Mouse (Mus musculus) limb, embryonic 15.5 days (tissue): ENCODE measurements at regions not wholly inside any gene's neighbourhood (a gene's known extent, or its start where the extent isn't known, plus 50 kb on each side); places are given as distances from the start of the nearest gene placed in this dataset.

Experiments
- ATAC-seq: fragments of 200-750 bp; cut with Nextera tagmentation; 2 replicates; pipeline ENCODE4 v1.8.0; 2017; ENCODE audit warnings: low read depth, moderate TSS enrichment; ENCODE audit not compliant: insufficient number of reproducible peaks, low FRiP score, low TSS enrichment
- H3K27ac ChIP-seq: fragments of 300-500 bp; sonication (generic); 2 replicates; pipeline ENCODE4 v1.5.1; 2015; ENCODE audit warnings: moderate library complexity, mild to moderate bottlenecking, inconsistent platforms
- H3K27me3 ChIP-seq: fragments of 300-500 bp; sonication (generic); 2 replicates; pipeline ENCODE4 v1.6.1; 2015; ENCODE audit warnings: inconsistent platforms
- H3K36me3 ChIP-seq: fragments of 300-500 bp; sonication (generic); 2 replicates; pipeline ENCODE4 v1.6.1; 2015; ENCODE audit warnings: inconsistent platforms
- H3K4me1 ChIP-seq: fragments of 300-500 bp; sonication (generic); 2 replicates; pipeline ENCODE4 v1.6.1; 2015; ENCODE audit warnings: inconsistent platforms
- H3K4me2 ChIP-seq: fragments of 300-500 bp; sonication (generic); 2 replicates; pipeline ENCODE4 v1.6.1; 2015; ENCODE audit warnings: mild to moderate bottlenecking, inconsistent platforms
- H3K4me3 ChIP-seq: fragments of 300-500 bp; sonication (generic); 2 replicates; pipeline ENCODE4 v1.5.1; 2015; ENCODE audit warnings: mild to moderate bottlenecking, inconsistent platforms
- H3K9ac ChIP-seq: fragments of 300-500 bp; sonication (generic); 2 replicates; pipeline ENCODE4 v1.6.1; 2015; ENCODE audit warnings: inconsistent platforms
- H3K9me3 ChIP-seq: fragments of 300-500 bp; sonication (generic); 2 replicates; pipeline ENCODE4 v1.6.1; 2016; ENCODE audit warnings: inconsistent platforms
- WGBS: fragments of 180-500 bp; shearing (Covaris S2); methylation state at CpG from one replicate; pipeline ENCODE4 v1.1.7; 2015; 5-methylcytosine and 5-hydroxymethylcytosine counted together

GRCm38 (mm10) chr2:11853210-11853973, 75.7 kb downstream of the Ankrd16 start:
- H3K36me3 ChIP-seq, result no peaks in the 10 kb centered on the region
- H3K4me1 ChIP-seq, result no peaks in the 10 kb centered on the region
- H3K27ac ChIP-seq, result no peak overlapping the region
- no peaks in the 10 kb centered on the region for H3K9me3 ChIP-seq
- no peak for ATAC-seq
- H3K4me2 ChIP-seq, result no peak overlapping the region
- no peak overlapping the region for H3K9ac ChIP-seq
- no peak overlapping the region for H3K4me3 ChIP-seq
- WGBS, result 5% methylated on average over 2 of the region's 2 CpGs
- H3K27me3 ChIP-seq, result no peaks in the 10 kb centered on the region

DNA sequence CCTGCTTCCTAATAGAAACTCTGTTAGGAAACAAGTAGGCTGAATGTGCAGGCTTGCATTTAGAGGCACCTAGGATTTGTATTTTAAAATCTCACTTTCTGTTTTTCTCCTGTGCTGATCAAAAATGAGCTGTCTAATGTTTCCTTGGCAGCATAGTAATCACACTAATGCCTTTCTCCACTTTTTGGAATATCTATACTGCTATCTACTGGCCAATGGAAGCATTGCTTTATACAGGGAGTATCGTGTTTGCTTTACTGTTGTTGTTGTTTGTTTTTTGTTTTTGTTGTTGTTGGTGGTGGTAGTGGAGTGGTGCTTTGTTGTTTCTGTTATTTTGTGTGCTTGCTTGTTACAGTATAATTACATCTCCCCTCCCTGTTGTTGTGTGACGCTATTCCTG, 92.3 kb downstream of the Ankrd16 start:
- 38% methylated on average over 2 of the region's 2 CpGs for WGBS
- no peak overlapping the region for H3K4me3 ChIP-seq
- no peaks in the 10 kb centered on the region for H3K27me3 ChIP-seq
- H3K4me2 ChIP-seq, result no peak overlapping the region
- no peak overlapping the region for H3K27ac ChIP-seq
- no peak for ATAC-seq
- H3K9me3 ChIP-seq, result no peaks in the 10 kb centered on the region
- no peaks in the 10 kb centered on the region for H3K36me3 ChIP-seq
- no peaks in the 10 kb centered on the region for H3K4me1 ChIP-seq
- H3K9ac ChIP-seq, result no peak overlapping the region

GRCm38 (mm10) chr2:11880005-11880404, 102.3 kb downstream of the Ankrd16 start:
- Histone ChIP-seq H3K27ac (no peak overlapping the region), H3K4me3 (no peak overlapping the region), H3K4me2 (no peak overlapping the region), H3K36me3 (no peaks in the 10 kb centered on the region), H3K9ac (no peak overlapping the region), H3K27me3 (no peaks in the 10 kb centered on the region), H3K9me3 (no peaks in the 10 kb centered on the region), H3K4me1 (no peaks in the 10 kb centered on the region)
- WGBS, result 15% methylated on average over 1 of the region's 1 CpGs
- ATAC-seq, result no peak

DNA sequence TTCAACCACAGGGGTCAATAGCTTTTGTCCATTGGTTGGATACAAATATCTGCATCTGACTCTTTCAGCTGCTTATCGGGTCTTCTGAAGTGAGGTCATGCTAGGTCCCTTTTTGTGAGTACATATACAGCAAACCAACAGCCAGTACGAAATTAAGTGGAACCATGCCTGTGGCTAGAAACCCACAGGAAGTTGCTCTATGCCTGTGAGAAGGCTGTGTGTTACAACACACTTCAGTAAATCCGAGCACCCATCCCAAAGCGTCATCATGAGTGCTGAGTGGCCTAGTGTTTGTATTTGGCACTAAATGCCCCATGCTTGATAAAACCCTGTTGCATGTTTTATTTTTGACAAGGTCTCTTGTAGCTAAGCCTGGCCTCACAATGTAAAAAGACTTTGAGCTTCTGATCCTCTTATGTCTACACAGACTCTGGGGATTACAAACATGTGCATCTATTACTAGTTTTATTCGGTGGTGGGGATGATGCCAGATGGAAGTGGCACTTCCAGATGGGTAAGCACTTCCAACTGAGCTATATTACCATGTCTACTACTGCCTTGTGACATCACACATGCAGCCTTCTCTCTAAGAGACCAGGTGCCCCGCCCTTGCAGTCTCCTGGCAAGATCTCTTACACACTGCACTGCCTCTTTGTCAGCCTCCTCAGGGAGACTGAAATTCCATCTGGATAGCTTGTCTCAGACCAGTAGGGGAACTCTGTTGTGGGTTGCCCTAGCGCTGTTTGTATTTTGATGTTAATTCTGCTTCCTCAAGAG, 117.3 kb downstream of the Ankrd16 start:
- ATAC-seq, result no peak
- Histone ChIP-seq H3K4me1 (no peaks in the 10 kb centered on the region), H3K4me2 (no peak overlapping the region), H3K27me3 (no peaks in the 10 kb centered on the region), H3K36me3 (no peaks in the 10 kb centered on the region), H3K27ac (no peak overlapping the region), H3K4me3 (no peak overlapping the region), H3K9me3 (no peaks in the 10 kb centered on the region), H3K9ac (no peak overlapping the region)
- 76% methylated on average over 7 of the region's 7 CpGs for WGBS

DNA sequence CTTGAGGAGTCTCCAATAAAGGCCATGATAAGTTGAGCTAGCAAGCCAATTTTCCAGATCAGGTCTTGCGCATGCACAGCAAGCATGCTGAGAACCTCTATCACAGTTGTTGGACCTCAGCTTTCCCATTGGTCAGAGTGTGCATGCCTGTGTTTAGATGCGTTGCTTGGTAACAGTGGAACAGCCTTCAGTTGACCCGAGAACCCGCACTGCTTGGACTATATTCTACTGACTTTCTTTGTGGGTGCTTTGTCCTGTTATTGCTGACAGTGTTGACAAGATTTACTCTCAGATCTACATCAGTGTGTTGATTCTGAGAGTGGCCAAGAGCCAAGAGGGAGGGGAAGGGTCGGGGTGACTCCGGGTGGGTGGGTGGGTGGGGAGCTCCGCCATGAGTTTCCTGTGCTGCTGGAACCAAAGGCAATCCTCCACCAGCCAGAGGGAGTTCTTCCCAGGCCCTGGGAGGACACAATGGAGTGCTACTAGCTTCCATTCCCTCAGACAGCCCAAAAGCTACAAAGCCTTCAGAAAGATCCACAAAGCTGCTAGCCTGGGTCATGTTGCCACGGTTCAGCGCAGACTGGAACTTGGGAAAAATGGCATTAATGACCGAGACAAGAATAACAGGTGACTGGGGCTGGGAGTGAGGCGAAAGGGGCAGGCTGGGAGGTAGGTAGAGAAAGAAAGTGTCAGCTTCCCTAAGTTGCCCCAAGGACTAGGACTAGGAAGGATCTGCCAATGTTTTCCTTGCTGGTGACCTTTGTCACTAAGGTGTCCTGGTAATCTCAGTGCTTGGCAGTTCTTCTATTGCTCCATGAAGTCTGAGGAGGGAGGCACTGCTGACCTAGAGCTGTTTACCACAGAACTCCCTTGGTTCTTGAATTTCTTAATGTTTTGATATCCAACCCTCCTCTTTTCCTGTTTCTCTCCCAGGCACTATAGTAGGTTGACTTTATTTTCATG, 122.3 kb downstream of the Ankrd16 start:
- Histone ChIP-seq H3K4me1 (no peaks in the 10 kb centered on the region), H3K4me3 (no peak overlapping the region), H3K27ac (no peak overlapping the region), H3K4me2 (no peak overlapping the region), H3K9me3 (peaks cover 2% of the 10 kb centered on the region; the same call in 1 of the 2 replicates), H3K9ac (no peak overlapping the region), H3K36me3 (no peaks in the 10 kb centered on the region), H3K27me3 (no peaks in the 10 kb centered on the region)
- 83% methylated on average over 11 of the region's 11 CpGs for WGBS
- no peak for ATAC-seq

DNA sequence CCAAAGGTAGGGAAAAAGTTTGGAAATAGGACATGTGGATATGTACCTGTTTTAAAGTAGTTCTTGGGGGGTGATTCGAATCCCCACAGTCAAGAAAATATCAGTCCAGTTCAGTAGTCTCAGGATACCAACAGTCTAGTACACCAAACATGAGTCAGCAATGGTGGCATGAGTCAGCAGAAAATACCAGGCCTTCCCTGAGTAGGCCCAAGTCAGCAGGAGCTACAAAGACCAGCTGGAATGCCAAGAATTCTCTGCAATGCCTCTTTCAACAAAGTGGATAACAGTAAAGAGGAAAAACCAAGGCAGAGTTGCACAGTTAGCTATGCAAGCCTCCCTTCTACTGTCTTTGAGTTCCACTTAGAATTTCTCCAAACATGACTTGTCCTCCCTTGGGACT, 137.1 kb downstream of the Ankrd16 start:
- WGBS, result 81% methylated on average over 1 of the region's 1 CpGs
- H3K27me3 ChIP-seq, result no peaks in the 10 kb centered on the region
- no peak for ATAC-seq

DNA sequence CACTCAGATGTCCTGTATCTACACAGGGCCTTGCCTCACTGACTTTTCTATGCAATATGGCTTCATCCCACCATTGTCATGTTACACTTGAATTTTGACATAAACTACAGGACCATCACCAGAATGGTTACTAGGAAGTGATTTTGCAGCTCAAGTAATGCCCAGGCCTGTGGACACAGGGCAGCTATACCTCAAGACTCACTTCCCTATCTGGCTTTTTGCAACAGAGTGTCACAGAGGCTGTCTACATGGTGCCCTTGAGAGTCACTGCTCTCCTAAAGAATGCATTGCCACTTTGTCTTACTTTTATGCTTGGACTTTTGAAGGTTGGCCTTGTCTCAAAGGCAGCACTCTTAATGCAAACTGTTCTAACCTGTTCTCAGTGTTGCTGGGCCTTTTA, 139.7 kb downstream of the Ankrd16 start:
- no peak for ATAC-seq
- Histone ChIP-seq H3K4me1 (no peaks in the 10 kb centered on the region), H3K9ac (no peak overlapping the region), H3K27ac (no peak overlapping the region), H3K27me3 (no peaks in the 10 kb centered on the region), H3K4me2 (no peak overlapping the region), H3K9me3 (no peaks in the 10 kb centered on the region), H3K4me3 (no peak overlapping the region), H3K36me3 (no peaks in the 10 kb centered on the region)

More for the DNA sequence above, 137.1 kb downstream of the Ankrd16 start:
- Histone ChIP-seq H3K4me3 (no peak overlapping the region), H3K4me1 (no peaks in the 10 kb centered on the region), H3K36me3 (no peaks in the 10 kb centered on the region), H3K9me3 (no peaks in the 10 kb centered on the region), H3K27ac (no peak overlapping the region), H3K9ac (no peak overlapping the region), H3K4me2 (no peak overlapping the region)

- H3K9ac ChIP-seq, result no peak overlapping the region
- no peak overlapping the region for H3K4me3 ChIP-seq
- no peaks in the 10 kb centered on the region for H3K27me3 ChIP-seq
- H3K9me3 ChIP-seq, result no peaks in the 10 kb centered on the region
- H3K4me1 ChIP-seq, result no peaks in the 10 kb centered on the region
- 85% methylated on average over 5 of the region's 5 CpGs for WGBS
- H3K4me2 ChIP-seq, result no peak overlapping the region
- H3K36me3 ChIP-seq, result no peaks in the 10 kb centered on the region
- ATAC-seq, result no peak
- H3K27ac ChIP-seq, result no peak overlapping the region
Measured at GRCm38 (mm10) chr2:11918070-11918469, 140.4 kb downstream of the Ankrd16 start.

GRCm38 (mm10) chr2:11960777-11961176, 183.1 kb downstream of the Ankrd16 start:
- Histone ChIP-seq H3K9ac (no peak overlapping the region), H3K27ac (no peak overlapping the region), H3K27me3 (no peaks in the 10 kb centered on the region), H3K4me1 (no peaks in the 10 kb centered on the region), H3K4me3 (no peak overlapping the region), H3K9me3 (no peaks in the 10 kb centered on the region), H3K36me3 (no peaks in the 10 kb centered on the region), H3K4me2 (no peak overlapping the region)
- 70% methylated on average over 3 of the region's 3 CpGs for WGBS
- no peak for ATAC-seq

- Histone ChIP-seq H3K27me3 (no peaks in the 10 kb centered on the region), H3K4me1 (no peaks in the 10 kb centered on the region), H3K4me2 (no peak overlapping the region), H3K36me3 (no peaks in the 10 kb centered on the region), H3K9ac (no peak overlapping the region), H3K27ac (no peak overlapping the region), H3K9me3 (no peaks in the 10 kb centered on the region), H3K4me3 (no peak overlapping the region)
- ATAC-seq, result no peak
- WGBS, result 21% methylated on average over 3 of the region's 3 CpGs
Measured at GRCm38 (mm10) chr2:11965374-11965773, 187.7 kb downstream of the Ankrd16 start.

DNA sequence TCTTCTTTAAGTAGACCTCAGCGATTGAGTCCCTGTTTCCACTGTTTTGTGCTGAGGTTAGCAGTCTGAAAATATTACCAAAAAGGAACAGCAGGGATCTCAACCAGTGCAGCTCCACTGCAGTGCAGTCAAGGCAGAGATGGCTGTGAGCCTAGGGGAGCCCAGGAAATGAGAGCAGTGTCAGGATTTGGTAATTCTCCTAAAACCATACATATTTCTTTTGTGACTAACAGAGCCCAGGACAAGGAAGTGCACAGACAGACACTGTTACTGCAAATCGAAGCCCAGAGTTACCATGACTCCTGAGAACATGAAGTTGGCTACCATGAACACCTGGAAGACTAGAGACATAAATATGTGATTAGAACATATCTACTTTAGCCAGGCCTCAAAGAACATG, 189.3 kb downstream of the Ankrd16 start:
- Histone ChIP-seq H3K4me3 (no peak overlapping the region), H3K4me1 (no peaks in the 10 kb centered on the region), H3K36me3 (no peaks in the 10 kb centered on the region), H3K9ac (no peak overlapping the region), H3K27ac (no peak overlapping the region), H3K9me3 (no peaks in the 10 kb centered on the region), H3K27me3 (no peaks in the 10 kb centered on the region), H3K4me2 (no peak overlapping the region)
- ATAC-seq, result no peak
- 71% methylated on average over 2 of the region's 2 CpGs for WGBS

- H3K4me2 ChIP-seq, result no peak overlapping the region
- no peak overlapping the region for H3K4me3 ChIP-seq
- H3K4me1 ChIP-seq, result no peaks in the 10 kb centered on the region
- no peaks in the 10 kb centered on the region for H3K27me3 ChIP-seq
- 86% methylated on average over 5 of the region's 5 CpGs for WGBS
- no peak overlapping the region for H3K9ac ChIP-seq
- no peak for ATAC-seq
- H3K9me3 ChIP-seq, result no peaks in the 10 kb centered on the region
- no peaks in the 10 kb centered on the region for H3K36me3 ChIP-seq
- no peak overlapping the region for H3K27ac ChIP-seq
Measured at GRCm38 (mm10) chr2:11971972-11972371, 194.3 kb downstream of the Ankrd16 start.
